Mouse (Mus musculus) ZHBTc4 (cell line): ENCODE measurements around the gene Lmx1a.

Source experiments
- DNase-seq: peaks from one replicate; pipeline ENCODE4 v3.0.0-alpha.2; 2011; ENCODE audit warnings: low read depth, low spot score

Gene Lmx1a

DNA sequence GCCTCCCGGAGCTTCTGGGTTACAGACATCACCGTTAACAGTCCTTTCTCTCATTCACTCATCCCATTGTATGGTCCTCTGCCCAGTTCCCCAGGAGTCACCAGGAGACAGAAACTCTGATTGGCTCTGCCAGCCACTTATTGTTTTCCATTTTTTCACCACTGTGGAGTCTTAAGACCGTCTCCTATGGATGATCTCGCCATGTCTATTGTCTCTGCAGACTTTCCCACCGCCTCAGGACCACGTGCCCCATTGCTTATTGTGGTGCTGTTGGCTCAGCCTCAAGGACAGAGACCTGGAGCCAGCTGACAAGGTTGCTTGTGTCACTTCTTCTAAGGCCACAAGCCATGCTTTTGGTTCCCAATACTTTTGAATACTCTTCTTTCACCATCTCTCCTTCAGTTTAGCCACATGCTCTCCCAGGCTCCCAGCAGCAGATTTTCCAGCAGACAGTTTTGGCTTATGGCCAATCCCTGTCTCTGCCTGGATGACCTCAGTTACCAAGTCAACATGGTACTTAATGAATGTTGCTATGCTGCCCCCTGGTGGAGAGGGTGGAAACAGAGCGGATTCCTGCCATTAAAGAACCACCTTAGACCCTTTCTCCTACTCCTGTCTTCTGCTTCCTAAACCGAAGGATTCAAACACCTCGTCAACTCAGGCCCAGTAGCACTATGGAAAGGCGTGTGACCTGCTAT is 92.9 kb downstream of the Lmx1a start:
- peak; percentile 81 for DNase-seq

GRCm38 (mm10) chr1:167784067-167784466 is 95.0 kb downstream of the Lmx1a start:
- no peak for DNase-seq

DNA sequence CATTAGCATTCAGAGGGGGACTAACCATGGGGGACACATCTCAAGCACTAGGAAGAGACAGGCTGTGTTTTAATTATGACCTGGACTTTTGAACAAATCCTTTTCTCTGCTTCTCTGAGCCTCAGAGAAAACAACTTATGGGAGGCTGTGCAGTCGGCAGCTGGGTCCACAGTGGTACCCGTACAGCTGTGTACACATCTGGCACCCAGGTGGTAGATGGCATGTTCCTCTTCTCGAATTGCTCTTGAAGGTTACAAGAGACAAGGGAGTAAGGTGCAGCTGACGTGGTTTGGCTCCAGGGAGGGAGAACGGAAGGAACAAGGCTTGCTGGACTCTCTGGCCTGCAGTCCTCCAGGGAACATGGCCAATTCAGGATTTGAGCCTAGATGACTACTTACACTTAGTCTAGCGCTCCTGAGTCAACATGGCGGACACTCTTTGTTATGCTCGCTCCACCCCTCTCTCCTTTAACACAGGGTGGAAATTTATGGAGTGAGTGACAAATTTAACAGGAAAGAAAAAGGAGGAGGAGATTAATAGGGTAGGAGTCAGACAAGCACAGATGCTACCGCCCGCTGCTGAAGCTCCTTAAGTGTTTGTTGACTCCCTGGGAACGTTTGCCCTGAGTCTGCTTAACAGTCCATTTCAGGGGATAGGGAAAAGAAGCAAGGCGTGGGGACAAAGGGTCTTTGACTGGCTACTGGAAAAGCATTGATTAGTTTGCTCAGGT is 99.8 kb downstream of the Lmx1a start:
- no peak for DNase-seq

DNA sequence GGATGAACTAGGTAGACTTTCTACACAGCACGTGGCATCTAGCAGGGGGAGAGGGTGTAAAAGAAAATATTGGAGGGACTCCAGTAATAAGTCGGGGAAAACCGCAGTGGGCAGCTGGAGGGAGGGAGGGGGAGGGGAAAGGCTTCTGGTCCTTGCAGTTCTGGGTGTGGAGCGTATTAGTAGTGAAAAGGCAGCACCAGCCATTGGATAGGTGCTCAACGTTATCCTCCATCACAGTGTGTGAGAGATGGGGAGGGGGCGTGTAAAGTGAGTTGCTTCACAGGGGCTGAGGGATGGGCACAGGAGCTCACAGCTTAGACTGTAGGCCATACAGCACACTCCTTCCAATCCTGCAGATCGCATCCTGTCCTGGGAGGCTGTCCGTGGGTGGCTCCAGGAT is 100.4 kb downstream of the Lmx1a start:
- no peak for DNase-seq

DNA sequence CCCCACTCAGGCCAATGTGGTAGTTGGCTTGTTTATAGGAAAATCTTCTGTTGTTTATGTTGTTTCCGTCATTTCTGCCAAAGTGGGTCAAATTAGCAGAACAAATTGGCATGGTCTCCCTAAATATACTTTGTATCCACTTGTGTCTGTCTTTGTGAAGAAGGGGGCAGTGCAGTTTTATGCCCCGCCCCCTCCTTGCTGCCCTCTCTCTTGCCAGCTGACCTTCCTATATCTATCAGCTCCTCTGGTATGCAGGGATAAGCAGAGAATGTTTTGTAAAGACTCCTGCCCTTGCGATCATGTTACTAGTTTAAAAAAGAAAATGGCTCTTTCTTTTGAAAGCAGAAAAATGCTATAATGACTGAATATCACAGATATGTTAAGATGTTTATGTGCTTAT is 101.7 kb downstream of the Lmx1a start:
- no peak for DNase-seq

- no peak for DNase-seq
Observed at GRCm38 (mm10) chr1:167791221-167791620, 102.2 kb downstream of the Lmx1a start.

DNA sequence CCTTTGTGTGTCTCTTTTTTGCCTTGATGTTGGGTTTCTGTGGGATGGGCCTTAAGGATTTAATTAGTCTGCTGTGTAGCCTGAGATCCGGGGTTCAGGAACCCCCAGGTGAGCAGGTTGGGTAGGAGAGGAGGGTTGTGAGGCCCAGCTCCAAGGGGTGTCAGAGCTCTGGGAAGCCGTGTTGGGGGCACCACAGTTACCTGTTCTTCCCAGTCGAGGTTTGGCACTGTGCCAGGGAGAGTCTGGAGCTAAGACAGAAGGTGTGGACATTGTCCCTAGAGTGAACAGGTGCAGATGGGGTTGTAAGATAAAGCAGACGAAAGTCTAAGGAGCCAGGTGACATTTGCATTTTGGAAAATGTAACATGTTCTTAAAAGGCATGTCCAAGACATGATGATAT is 112.9 kb downstream of the Lmx1a start:
- no peak for DNase-seq

- DNase-seq = peak; percentile 66
Observed at GRCm38 (mm10) chr1:167802510-167803271, 113.7 kb downstream of the Lmx1a start.

DNA sequence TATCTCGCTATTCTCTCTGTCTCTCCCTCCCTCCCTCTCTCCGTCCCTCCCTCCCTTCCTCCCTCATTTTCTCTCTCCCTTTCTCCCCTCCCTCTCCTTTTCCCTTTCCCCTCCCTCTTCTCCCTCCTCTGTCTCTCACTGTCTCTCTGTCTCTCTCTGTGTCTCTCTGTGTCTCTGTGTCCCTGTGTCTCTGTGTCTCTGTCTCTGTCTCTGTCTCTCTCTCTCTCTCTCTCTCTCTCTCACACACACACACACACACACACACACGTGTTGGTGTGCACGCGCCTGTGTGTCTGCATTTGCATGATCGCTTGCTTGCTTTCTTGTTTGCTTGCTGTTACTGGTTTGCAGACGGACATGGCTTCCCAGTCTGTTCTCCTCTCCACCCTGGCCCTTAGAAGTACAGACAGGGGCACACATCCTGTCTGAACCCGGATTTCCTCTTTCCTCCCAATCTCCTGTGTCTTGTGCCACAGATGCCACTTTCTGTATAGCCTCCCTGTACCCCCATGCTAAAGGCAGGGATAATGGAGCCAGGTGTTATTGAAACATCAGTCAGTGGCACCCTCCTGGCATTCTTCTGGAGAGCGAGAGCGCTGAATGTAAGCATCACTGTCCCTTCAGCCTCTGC is 114.4 kb downstream of the Lmx1a start:
- DNase-seq = no peak

DNA sequence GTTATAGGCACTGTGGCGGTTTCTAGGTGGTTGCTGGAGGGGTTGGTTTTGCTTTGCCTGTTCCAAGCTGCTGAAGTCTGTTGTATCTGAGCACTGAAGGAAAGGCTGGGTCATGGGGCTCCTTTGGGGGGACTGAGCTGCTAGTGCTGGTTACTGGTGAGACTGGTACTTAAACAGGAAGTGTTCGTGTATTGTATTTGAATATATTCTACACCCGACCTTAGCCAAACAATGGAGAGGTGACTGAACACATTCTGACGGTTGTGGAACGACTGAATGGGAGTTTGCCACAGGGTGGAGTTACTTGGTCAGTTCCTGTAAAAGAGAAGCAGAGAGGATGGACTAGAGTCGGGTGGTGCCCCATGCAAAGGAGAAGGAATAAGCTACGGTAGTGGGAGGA is 115.8 kb downstream of the Lmx1a start:
- no peak for DNase-seq

GRCm38 (mm10) chr1:167811141-167811540 is 122.1 kb downstream of the Lmx1a start:
- DNase-seq = no peak

- DNase-seq = no peak
Observed at GRCm38 (mm10) chr1:167815166-167815565, 126.1 kb downstream of the Lmx1a start.

- no peak for DNase-seq
Observed at GRCm38 (mm10) chr1:167817028-167817427, 128.0 kb downstream of the Lmx1a start.

GRCm38 (mm10) chr1:167817616-167818015 is 128.6 kb downstream of the Lmx1a start:
- no peak for DNase-seq

- DNase-seq = no peak
Observed at GRCm38 (mm10) chr1:167820031-167820430, 131.0 kb downstream of the Lmx1a start.

DNA sequence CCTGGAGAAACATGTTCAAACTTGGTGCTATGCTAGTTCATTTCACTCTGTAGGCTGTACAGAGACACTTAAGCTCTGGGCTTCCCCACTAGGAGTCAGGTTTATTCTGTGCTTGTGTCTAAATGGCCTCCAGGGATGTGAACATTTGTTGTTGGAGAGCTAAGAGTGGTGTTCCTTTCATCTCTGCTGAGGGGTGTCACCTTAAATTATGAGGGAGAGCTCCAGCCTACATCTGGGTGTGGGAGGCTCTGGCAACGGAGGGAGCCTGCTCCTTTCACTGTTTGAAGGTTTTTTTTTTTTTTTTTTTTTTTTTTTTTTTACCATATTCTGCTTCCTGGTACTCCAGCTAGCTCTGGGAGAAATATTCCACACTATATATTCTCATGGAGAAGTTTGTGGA is 132.1 kb downstream of the Lmx1a start:
- no peak for DNase-seq

GRCm38 (mm10) chr1:167830291-167830690 is 141.3 kb downstream of the Lmx1a start:
- DNase-seq = no peak

GRCm38 (mm10) chr1:167831601-167832000 is 142.6 kb downstream of the Lmx1a start:
- no peak for DNase-seq

- peak; percentile 55 for DNase-seq
Observed at GRCm38 (mm10) chr1:167854801-167855200, 165.8 kb downstream of the Lmx1a start.

GRCm38 (mm10) chr1:167872028-167872427 is 183.0 kb downstream of the Lmx1a start:
- no peak for DNase-seq

DNA sequence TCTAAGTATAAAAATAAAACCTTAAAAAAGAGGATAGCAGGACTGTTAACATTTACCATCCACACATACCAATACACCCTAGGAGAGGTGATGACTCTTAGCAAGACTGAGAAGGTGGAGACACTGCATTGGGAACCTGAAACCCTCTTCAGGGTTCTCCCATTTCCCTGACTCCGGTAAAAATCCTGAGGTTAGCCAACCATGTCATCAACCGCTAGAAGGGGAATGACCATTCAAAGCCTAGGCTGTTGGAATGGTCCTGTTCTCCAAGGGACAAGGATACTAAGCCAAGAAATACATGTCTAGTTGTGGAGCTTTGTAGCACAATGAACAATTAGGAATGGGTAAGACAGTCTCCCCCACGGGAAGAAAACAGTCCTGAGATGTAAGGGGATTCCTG is 185.1 kb downstream of the Lmx1a start:
- no peak for DNase-seq

GRCm38 (mm10) chr1:167877931-167878330 is 188.9 kb downstream of the Lmx1a start:
- DNase-seq = no peak
